Mouse (Mus musculus) cerebral cortex, adult 2 months (tissue): ENCODE measurements around the gene Fbxo44.

Source experiments
- WGBS: fragments of 180-500 bp; shearing (Covaris S2); methylation state at CpG from one replicate; pipeline ENCODE4 v1.1.7; 2018; 5-methylcytosine and 5-hydroxymethylcytosine counted together

The Fbxo44 gene

GRCm38 (mm10) chr4:148164002-148164439 lies 3.7 kb upstream of the Fbxo44 start:
- 3% methylated on average over 28 of the region's 29 CpGs for WGBS

DNA sequence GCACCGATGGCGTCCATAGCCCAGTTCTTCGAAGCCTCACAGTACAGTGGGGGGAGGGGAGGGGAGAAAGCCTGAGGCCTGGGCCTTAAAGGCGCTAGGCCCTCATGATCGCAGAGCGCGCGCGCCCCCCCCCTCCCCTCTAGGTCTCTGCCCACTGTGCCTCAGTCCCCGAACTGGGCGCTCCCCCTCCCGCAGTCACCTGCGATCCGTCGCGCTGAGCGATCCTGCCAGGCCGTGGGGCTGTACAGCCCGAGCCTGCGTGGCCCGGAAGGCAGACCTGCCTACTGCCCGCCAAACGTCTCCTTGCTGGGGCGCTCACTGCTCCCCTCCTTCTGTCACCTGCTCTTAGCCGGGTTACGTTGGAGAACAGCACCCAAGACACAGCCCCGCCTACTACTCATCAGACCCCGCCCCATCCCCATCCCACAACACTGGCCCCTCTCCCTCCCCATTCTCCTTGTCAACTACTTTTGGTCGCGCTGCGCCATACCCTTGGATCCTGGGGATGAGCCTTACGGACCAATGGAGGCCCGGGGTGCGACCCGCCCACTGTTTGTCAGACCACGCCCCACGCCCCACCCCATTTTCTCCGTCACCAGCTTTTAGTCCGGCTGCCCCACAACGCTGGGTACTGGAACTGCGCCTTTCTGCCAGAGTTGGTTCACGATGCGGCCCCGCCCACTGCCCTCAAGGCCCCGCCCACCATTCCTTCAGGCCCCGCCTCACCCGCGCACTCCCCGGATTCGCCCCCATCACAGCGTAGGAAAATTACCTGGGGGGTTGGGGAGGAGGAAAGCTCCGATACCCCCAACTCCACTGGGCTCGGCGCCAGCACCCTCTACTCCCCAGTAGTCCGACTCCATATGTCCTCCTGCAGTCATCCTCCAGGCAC lies 492 bp downstream of the Fbxo44 start:
- under 1% methylated on average over 54 of the region's 55 CpGs for WGBS

DNA sequence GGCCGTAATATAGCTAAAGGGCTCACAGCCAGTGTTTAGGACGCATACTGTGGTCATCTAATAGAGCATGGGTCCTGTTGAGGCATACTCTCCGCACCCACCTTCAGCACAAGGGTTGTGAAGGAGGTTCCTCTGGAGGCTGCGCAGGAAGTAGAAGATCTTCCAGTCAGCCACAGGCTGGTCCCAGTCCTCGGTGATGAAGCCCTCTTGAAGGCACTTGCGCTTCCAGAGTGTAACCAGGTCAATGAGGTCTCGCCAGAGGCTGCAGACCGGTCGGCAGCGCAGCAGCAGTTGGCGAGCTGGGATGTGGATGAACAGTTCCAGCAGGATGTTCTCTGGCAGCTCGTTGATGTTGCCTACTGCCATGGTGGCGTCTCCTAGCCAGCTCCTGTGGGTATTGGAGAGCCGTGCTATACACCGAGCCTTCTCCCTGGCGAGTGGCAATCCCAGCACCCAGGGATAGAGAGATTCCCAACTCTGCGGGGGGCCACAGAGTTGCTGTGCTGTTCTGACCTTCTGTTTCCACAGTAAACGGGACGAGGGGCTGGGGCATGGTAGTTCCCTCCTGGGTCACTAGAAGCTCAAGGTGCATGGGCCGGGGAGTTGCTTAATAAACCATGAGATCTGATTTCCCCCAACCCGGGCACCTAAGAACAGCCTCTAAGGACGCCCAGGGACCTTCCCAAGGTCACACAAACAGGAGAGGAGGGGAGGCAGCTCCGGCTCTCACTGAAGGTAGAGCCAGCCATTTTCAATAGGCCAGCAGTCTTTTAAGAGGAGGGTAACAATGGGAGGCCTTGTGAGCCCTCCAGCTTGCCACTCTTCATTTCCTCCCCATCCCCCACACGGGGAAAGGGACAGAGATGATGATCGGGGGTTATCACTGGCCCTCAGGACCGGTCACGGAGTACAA lies 1.6 kb downstream of the Fbxo44 start:
- 20% methylated on average over 27 of the region's 27 CpGs for WGBS

DNA sequence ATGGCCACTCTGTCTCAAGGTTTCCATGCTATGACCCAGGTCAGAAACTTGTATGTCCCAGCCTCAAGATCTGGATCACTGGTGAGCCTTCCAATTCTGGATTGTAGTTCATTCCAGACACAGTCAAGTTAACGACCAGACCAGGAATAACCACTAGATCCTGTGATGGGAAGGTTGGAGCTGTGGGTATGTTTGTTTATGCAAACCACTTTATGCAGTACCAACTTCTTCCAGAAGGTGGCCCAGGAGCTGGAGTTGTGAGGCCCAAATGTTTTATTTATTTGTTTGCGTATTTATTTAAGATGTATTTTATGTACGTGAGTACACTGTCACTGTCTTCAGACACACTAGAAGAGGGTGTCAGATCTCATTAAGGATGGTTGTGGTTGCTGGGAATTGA lies 5.3 kb downstream of the Fbxo44 start:
- 27% methylated on average over 3 of the region's 3 CpGs for WGBS

DNA sequence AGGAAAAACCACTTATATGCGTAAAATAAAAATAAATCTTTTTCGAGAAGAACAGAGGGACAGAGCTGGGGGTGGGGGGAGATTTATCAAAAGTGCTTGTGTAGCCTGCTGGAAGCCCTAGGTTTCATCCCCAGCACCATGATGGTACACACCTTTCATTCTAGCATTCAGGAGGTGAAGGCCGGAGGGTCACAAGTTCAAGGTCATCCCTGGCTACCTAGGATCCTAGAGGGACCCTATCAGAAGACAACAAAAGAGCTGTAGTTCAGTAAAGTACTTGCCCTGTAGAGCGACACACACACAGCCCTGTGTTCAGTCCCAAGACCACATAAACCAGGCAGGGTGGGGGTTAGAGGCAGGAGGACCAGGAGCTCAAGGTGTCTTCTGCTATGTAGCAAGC lies 6.3 kb downstream of the Fbxo44 start:
- WGBS = 84% methylated on average over 4 of the region's 4 CpGs

DNA sequence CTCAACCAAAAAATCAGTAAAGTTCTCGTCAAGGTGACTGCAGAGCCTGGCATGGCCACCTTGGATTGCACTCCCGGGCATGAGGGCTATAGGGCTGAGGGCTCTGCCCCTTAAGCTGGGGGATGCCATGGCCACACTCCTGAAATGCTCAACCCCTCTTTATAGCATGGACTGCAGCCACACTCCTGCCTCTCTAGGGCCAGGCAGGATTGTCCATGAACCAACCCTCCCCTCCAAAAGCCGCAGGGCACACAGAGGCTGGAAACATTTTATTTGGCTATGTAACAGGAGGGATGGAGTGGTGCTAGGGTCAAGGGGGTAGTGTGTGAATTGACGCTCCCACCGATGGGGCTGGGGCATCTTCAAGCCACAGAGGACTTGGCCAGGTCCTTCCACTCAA lies 7.7 kb downstream of the Fbxo44 start:
- 85% methylated on average over 5 of the region's 5 CpGs for WGBS

DNA sequence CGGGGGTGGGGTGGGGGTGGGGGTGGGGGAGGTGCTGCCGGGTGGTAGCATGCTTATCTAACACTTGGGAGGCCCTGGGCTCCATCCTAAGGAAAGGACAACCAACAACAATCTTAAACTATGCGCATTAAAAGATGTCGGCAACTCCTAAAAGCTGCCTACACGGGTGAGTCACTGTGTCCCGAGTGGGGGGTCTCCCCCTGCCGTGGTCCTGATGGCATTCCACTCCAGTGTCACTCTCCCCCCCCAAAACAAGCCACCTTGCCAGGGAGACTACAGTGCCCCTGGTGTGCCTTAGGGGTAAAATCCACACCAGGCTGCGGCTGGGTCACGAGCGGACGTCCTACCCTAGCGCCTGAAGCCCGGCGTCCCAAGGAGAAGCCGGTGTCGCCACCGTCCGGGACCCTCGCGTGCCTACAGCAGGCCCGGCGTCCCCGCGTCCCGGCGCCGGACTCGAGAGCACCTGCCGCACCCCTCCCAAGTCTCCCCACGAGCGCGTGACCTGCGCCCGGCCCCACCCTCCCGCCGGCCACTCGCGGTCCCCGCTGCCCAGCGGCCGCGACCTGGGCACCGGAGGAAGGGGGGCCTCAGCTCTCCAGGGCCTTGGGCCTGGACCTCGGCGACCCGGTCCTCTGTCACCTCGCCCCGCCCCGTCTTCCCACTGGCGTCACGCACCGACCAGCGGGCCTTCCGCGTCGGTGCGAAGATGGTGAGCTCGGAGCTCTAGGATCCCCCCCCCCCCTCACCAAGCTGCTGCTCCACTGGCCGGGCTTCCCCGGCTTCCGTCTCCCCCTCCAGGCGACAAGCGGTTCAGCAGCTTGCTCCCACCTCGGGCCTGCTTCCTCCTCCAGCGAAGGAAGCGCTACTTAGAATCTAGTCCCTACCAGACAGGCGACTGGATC lies 8.8 kb downstream of the Fbxo44 start, which contains the start of gene Fbxo6:
TSS of gene Fbxo6 (minus strand) at position 874 of the 902 bp plus-strand sequence.
- WGBS = 1% methylated on average over 67 of the region's 67 CpGs

DNA sequence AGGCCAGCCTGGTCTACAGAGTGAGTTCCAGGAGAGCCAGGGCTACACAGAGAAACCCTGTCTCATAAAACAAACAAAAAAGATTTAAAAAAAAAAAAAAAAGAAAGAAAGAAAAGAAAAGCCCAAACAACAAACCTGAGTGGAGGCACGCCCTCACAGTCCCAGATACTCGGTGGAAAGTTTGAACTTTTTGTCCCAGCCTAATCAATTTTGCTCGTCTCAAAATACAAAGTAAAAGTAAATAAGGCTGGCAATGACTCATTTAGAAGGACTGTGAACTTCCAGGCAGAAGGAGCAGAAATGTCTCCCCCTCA lies 9.4 kb downstream of the Fbxo44 start:
- WGBS = 28% methylated on average over 3 of the region's 3 CpGs

GRCm38 (mm10) chr4:148150242-148150641 lies 10.0 kb downstream of the Fbxo44 start:
- WGBS = 81% methylated on average over 7 of the region's 7 CpGs

DNA sequence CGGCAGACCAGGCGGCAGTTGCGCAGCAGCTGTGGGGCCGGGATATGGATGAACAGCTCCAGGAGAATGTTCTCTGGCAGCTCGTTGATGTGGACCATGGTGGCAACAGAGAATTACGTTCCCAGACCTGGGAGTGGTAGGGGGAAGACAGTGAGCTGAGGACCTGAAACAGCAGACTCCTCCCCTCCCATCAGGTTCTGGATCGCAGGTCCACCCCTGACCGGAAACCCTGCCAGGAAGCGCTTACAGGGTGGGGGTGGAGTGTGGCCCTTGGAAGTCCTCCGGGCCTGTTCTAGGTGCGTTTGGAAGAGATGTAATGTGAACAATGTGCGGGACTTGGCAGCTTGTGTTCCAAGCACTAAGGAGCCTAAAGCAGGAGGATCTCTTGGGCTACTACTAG lies 10.7 kb downstream of the Fbxo44 start:
- WGBS = 74% methylated on average over 12 of the region's 12 CpGs

DNA sequence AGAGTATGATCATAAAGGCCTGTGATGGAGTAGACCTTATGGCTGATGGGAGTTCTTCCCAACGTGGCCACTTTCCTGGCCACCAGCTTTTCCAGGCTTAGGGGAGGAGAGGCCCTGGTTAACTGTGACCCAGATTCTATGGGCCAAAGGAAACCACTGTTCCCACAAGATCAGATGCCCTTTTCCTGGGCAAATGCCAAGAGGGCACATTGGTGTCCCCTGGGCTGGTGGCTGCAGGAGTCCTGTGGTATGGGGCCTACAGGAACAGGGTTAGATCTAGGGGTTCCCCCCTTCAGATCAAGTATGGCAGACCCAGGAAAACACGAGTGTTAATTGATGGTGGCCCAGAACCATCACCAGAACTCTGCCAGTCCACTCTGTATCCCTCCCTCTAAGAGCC lies 12.6 kb downstream of the Fbxo44 start:
- WGBS = 77% methylated on average over 2 of the region's 2 CpGs

DNA sequence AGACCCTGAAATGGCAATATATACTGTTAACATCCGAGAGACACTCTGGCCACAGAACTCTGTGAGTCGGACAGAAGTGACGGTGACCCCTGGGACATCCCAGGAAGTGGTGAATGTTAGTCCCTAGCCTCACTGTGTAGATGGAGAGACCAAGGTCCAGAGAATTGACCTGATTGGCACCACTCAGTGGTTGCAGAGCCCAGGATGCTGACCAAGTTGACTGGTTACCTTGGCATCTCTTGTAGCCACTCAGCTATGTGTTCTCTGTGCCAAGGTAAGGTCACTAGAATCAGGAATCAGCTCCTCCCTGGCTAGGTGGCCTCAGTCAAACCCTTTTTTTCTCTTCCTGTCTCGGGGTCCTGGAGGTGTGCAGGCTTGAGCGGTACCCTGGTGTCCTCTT lies 16.6 kb downstream of the Fbxo44 start:
- WGBS = 89% methylated on average over 5 of the region's 5 CpGs

- WGBS = under 1% methylated on average over 65 of the region's 65 CpGs
These were observed 19.9 kb downstream of the Fbxo44 start for GRCm38 (mm10) chr4:148140098-148141011.

DNA sequence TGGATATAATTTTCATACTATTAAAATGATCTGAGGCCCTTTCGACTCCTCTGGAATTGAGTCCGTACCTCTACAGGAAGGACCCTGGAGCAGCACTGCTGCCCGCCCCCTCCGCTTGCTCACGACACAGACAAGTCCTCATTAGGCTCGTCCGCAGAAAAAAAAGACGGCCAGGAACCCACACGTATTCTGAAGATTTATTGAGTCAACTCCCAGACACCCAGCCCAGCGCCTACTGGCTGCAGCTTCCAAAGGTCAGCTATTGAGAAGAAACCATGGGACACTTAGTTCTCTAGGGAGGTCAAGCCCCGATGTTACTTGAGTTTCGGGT lies 20.6 kb downstream of the Fbxo44 start:
- 2% methylated on average over 12 of the region's 12 CpGs for WGBS

- WGBS = 56% methylated on average over 8 of the region's 8 CpGs
These were observed 22.8 kb downstream of the Fbxo44 start for GRCm38 (mm10) chr4:148137503-148137902.

GRCm38 (mm10) chr4:148134988-148135387 lies 25.3 kb downstream of the Fbxo44 start:
- WGBS = 85% methylated on average over 8 of the region's 8 CpGs

DNA sequence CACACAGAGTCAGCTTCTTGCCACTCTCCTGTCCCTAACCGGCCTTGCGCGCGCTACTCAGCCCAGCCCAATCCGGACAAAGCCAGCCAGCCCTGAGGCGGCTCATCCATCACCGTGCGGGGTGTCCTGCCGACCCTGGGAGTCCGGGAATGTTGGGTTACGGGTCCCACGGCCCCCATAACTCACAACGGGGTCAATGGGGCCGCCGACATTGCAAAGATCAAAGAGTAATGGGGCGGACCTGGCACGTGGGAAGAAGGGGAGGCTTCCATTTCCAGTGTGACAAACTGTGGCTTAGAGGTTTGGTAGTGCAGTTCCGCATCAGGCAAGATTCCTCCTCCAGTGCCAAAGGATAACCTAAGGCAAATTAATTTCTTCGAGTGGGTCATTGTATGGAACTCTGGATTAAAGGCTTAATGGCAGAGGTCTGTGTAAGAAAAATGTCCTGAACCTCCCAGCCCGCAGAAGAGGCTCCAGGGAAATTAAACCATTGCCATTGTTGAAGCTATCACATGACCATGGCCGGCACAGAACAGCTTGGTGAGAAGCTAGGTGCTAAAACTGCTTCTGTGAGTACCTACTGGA lies 28.7 kb downstream of the Fbxo44 start:
- 6% methylated on average over 21 of the region's 21 CpGs for WGBS

DNA sequence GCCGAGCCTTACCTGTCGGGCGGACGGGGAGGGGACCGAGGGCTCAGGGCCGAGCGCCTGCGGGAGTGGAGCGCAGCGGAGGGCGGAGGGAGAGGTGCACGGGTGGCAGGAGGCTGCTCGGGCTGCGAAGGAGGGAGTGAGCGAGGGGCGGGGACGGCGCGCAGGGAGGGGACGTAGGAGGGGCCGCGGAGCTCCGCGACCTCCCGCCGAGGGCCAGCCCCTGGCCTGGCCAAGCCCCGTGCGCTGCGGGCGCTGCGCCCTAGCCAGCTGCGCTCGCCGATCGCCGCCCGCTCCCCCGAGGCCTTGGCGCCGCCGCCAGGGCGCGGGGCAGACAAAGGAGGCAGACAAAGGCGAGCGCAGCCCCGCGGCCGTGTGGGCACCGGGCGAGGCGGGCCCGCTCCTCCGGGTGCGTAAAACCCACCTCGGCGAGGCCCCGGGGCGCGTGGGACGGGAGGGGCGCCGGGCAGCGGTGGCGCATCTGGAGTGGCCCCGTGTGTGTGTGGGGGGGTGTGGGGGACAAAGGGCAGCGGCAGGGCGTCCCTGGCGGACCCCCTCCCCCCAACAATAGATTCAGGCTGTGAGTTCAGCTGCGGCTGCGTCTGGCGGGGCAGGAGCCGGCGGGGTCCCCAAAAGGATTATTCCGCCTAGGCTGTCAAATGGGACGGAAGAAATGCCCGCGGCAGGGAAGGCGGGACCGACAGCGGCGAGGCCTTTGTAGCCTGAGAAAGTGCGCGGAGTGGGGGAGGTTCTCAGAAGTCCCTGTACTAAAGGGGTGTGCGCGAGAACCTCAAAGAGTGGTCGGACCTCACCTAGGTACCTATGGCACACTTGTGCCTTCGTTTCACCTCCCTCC lies 29.5 kb downstream of the Fbxo44 start, which contains the start of gene Draxin:
TSS of gene Draxin (minus strand) at position 138 of the 853 bp plus-strand sequence.
- WGBS = 1% methylated on average over 75 of the region's 87 CpGs

- 11% methylated on average over 18 of the region's 18 CpGs for WGBS
These were observed 30.1 kb downstream of the Fbxo44 start, which contains the start of gene Mad2l2 for GRCm38 (mm10) chr4:148130133-148130532. Gene Mad2l2 (plus strand): TSS chr4:148130384.
